19 mouse cellular contexts compared by ENCODE assay signal in the genomic region with DNA sequence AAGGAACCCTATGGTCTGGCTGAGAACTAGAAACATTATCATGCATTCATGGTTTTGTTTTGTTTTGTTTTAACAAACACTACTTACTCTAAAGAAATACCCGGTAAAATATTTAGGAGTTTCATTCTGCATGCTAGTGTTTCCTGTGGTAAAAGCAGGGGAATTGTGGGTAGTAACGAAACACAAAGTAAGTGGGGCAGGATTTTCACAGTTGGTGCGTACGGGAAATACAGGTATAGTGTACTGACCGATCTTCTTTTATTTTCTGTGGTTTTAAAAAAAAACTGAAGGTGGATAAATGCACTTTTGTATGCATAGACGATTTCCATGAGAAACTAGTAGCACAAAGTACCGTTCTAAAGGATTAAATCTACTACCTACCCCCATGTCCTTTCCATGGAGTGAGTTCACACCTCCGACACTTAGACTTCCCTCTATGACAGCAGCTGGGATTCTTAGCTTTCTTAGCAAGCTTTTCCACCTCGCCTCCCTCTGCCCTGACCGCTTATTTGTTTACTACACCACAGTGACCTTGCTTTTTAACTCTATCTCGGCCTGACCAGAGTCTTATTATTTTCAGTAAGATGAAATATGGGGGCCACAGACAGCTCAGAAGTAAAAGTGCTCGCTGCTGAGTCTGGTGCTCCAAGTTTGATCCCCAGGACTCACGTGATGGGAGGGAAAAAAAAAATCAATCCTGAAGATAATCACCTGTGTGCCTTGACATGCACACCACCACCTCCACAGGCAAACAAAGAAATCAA. TPM values are rescaled to one million over a fixed set of nuclear protein-coding genes. Genes with fewer than 3 reads are reported as not detected.
DNase-seq lines count a peak whose midpoint lies in the region; ATAC-seq lines count a peak whose summit lies in the region.
"Had no signal": no experiment of that assay in that cellular context is flagged by ENCODE, and none has a peak within 500 bp of the region (broad histone marks: within the 10 kb centered on the region; RNA-seq: fewer than 3 reads in every experiment).

No protein-coding gene starts in this region.

- no peak overlapping the region for H3K9ac ChIP-seq in liver, embryonic 16.5 days (ENCODE audit: low read depth, low read length)
- H3K9ac ChIP-seq in forebrain, embryonic 13.5 days, result no peak overlapping the region
- H3K9ac ChIP-seq: embryonic facial prominence, embryonic 15.5 days; forebrain, embryonic 12.5 days; limb, embryonic 13.5 days had no signal

- 0 out of 2 replicates have a peak overlapping the region, but pooled peaks have one; percentile 7 for H3K4me3 ChIP-seq in liver, embryonic 16.5 days (ENCODE audit: low read depth, low read length)
- no peak overlapping the region for H3K4me3 ChIP-seq in forebrain, embryonic 13.5 days
- H3K4me3 ChIP-seq: embryonic facial prominence, embryonic 15.5 days; forebrain, embryonic 12.5 days; limb, embryonic 13.5 days had no signal

- H3K9me3 ChIP-seq in liver, embryonic 16.5 days (replicated peaks; ENCODE audit: control insufficient read depth, low read length), result no peaks in the 10 kb centered on the region
- no peaks in the 10 kb centered on the region for H3K9me3 ChIP-seq in forebrain, embryonic 13.5 days (replicated peaks)
- H3K9me3 ChIP-seq: embryonic facial prominence, embryonic 15.5 days; forebrain, embryonic 12.5 days; limb, embryonic 13.5 days had no signal

- no peaks in the 10 kb centered on the region for H3K27me3 ChIP-seq in liver, embryonic 16.5 days (ENCODE audit: control insufficient read depth, insufficient read depth, low read depth, low read length)
- no peaks in the 10 kb centered on the region for H3K27me3 ChIP-seq in forebrain, embryonic 13.5 days
- H3K27me3 ChIP-seq: embryonic facial prominence, embryonic 15.5 days; forebrain, embryonic 12.5 days; limb, embryonic 13.5 days had no signal

- intact Hi-C loops in left cerebral cortex, postnatal 14 days (cut with DNase I), result no loop called here

- peak; percentile 25 for DNase-seq in thymus, postnatal 14 days
- DNase-seq in thymus, adult 18-20 months, result no peak
- DNase-seq in ovary, postnatal 10 days (ENCODE audit: low spot score), result no peak
- DNase-seq in left cerebral cortex, postnatal 14 days (ENCODE audit: low spot score in 2 of 2), result no peak
- DNase-seq: adrenal gland, adult 2 months; cerebellum, adult 2 months; lung, postnatal 10 days; right cerebral cortex, adult 18-20 months; thymus, adult 2 months had no signal

- ATAC-seq in activated CD4-positive, CD25-positive, alpha-beta regulatory T cell, adult 4 months, result peak; percentile 61
- no peak for ATAC-seq in liver, embryonic 16.5 days (ENCODE audit: low read depth)
- no peak for ATAC-seq in forebrain, embryonic 13.5 days
- ATAC-seq: hindbrain, embryonic 16.5 days had no signal

- H3K4me2 ChIP-seq in liver, embryonic 16.5 days (ENCODE audit: low read depth, low read length), result peak overlapping the region; percentile 26
- H3K4me2 ChIP-seq in forebrain, embryonic 13.5 days, result no peak overlapping the region
- H3K4me2 ChIP-seq: embryonic facial prominence, embryonic 15.5 days; forebrain, embryonic 12.5 days; limb, embryonic 13.5 days; midbrain, embryonic 11.5 days had no signal

- H3K4me1 ChIP-seq in liver, embryonic 16.5 days (ENCODE audit: control insufficient read depth, low read depth, low read length), result peaks cover 45% of the 10 kb centered on the region
- peaks cover 7% of the 10 kb centered on the region for H3K4me1 ChIP-seq in forebrain, embryonic 13.5 days

- no peaks in the 10 kb centered on the region for H3K36me3 ChIP-seq in liver, embryonic 16.5 days (ENCODE audit: control insufficient read depth, insufficient read depth)
- no peaks in the 10 kb centered on the region for H3K36me3 ChIP-seq in forebrain, embryonic 13.5 days (ENCODE audit: poor library complexity, severe bottlenecking)
- H3K36me3 ChIP-seq: embryonic facial prominence, embryonic 15.5 days; forebrain, embryonic 12.5 days; limb, embryonic 13.5 days had no signal

- 56% methylated on average over 13 of the region's 13 CpGs for WGBS in liver, embryonic 16.5 days (ENCODE audit: insufficient replicate concordance)
- 87% methylated on average over 13 of the region's 13 CpGs for WGBS in forebrain, embryonic 13.5 days

- H3K27ac ChIP-seq in liver, embryonic 16.5 days (ENCODE audit: low read length), result peak overlapping the region; percentile 2; the same call in 1 of the 2 replicates
- no peak overlapping the region for H3K27ac ChIP-seq in forebrain, embryonic 13.5 days
- H3K27ac ChIP-seq: embryonic facial prominence, embryonic 15.5 days; forebrain, embryonic 12.5 days; limb, embryonic 13.5 days had no signal

RNA-seq across cellular contexts. Expression of a gene that starts 5.7 kb away (rescaled TPM):
- polyA plus RNA-seq in activated CD4-positive, CD25-positive, alpha-beta regulatory T cell, adult 4 months (2017; shearing (Covaris generic)), result 1 to 10 TPM; 6.5 to 8.2 TPM
- polyA plus RNA-seq in liver, embryonic 16.5 days (2015; fragmentation: Nextera tagmentation; extraction: Ambion mirVana), result 6.4 and 6.9 TPM in 2 replicates
- 6.6 and 8.2 TPM in 2 replicates for polyA plus RNA-seq in forebrain, embryonic 13.5 days (2015; fragmentation: Nextera tagmentation; extraction: Ambion mirVana)
- 10 to 100 TPM; 33.2 to 34.6 TPM for total RNA-seq in left cerebral cortex, postnatal 14 days (2021)

RNA-seq across cellular contexts. Expression of a gene that starts 23.0 kb away (rescaled TPM):
- not detected for polyA plus RNA-seq in activated CD4-positive, CD25-positive, alpha-beta regulatory T cell, adult 4 months (2017; shearing (Covaris generic))
- 0.42 and 0.44 TPM in 2 replicates for polyA plus RNA-seq in liver, embryonic 16.5 days (2015; fragmentation: Nextera tagmentation; extraction: Ambion mirVana)
- polyA plus RNA-seq in forebrain, embryonic 13.5 days (2015; fragmentation: Nextera tagmentation; extraction: Ambion mirVana), result 0.34 TPM in 1 of 2 replicates, not detected in the other
- under 1 TPM in 1 of 2 experiments, not detected in 1; 0.57 TPM for total RNA-seq in left cerebral cortex, postnatal 14 days (2021)
- polyA plus RNA-seq: forebrain, embryonic 12.5 days; kidney, embryonic 14.5 days had no signal

RNA-seq across cellular contexts. Expression of a gene that starts 23.5 kb away (rescaled TPM):
- polyA plus RNA-seq in activated CD4-positive, CD25-positive, alpha-beta regulatory T cell, adult 4 months (2017; shearing (Covaris generic)), result 10 to 100 TPM; 10.2 to 14.5 TPM
- 20.5 and 21.4 TPM in 2 replicates for polyA plus RNA-seq in liver, embryonic 16.5 days (2015; fragmentation: Nextera tagmentation; extraction: Ambion mirVana)
- polyA plus RNA-seq in forebrain, embryonic 13.5 days (2015; fragmentation: Nextera tagmentation; extraction: Ambion mirVana), result 28.9 and 30.0 TPM in 2 replicates
- total RNA-seq in left cerebral cortex, postnatal 14 days (2021), result 10 to 100 TPM; 14.3 to 15.9 TPM

RNA-seq across cellular contexts. Expression of a gene that starts 50.9 kb away (rescaled TPM):
- not detected for polyA plus RNA-seq in activated CD4-positive, CD25-positive, alpha-beta regulatory T cell, adult 4 months (2017; shearing (Covaris generic))
- polyA plus RNA-seq in liver, embryonic 16.5 days (2015; fragmentation: Nextera tagmentation; extraction: Ambion mirVana), result 0.06 and 0.07 TPM in 2 replicates
- polyA plus RNA-seq in forebrain, embryonic 13.5 days (2015; fragmentation: Nextera tagmentation; extraction: Ambion mirVana), result 0.14 TPM in 1 of 2 replicates, not detected in the other
- under 1 TPM in 1 of 2 experiments, not detected in 1; 0.53 TPM for total RNA-seq in left cerebral cortex, postnatal 14 days (2021)
- total RNA-seq: adrenal gland, adult 2 months; heart, postnatal 25 days had no signal
- polyA plus RNA-seq: forebrain, embryonic 12.5 days; kidney, embryonic 14.5 days; midbrain, embryonic 11.5 days had no signal
